Mouse (Mus musculus): ENCODE results near the gene Tbl2. TPM values are rescaled to one million over a fixed set of nuclear protein-coding genes. Genes with fewer than 3 reads are reported as not detected.

Tbl2 gene
- 10.1 and 10.2 TPM in 2 replicates for polyA plus RNA-seq (2012; rRNA removed)

DNA sequence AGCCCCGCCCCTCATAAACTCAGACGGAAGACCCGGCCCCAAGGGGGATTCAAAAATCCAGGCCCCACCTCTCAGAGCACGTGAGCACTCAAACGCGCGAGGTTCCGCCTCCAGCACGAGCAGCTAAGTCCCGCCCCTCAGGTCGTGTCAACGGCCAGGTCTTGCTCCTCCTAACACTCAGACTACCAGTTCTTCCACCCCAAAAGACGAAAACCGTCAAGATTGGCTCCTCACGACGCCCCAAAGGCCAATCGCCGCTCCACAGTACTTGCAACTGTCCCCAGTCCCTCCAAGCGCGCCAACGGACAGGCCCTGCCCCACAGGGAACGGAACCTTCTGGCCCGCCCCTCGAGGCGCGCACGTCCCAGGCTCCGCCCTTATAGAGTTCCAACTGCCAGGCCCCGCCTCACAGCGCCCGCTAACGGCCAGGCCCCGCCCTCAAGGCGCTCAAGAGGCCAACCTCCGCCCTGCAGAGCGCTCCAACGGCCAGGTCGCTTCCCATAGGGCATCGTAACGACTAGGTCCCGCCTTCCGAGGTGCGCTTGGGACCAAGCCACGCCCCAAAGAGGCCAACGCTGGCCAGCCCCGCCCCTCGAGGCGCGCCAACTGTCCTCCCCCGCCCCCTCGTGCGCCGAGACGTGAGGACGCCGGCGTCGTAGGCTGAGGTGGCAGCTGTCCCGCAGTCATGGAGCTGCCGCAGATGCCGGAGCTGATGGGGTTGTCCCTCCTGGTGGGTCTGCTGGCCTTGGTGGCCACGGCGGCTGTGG is at the start of gene Tbl2:
Tbl2 (plus strand) TSS at position 605 of the 767 bp plus-strand sequence.
- under 1% methylated on average over 63 of the region's 63 CpGs for WGBS
- no peaks in the 10 kb centered on the region; the same call in 1 of the 2 replicates for H3K4me1 ChIP-seq (ENCODE audit: control insufficient read depth, insufficient read depth, low read length)
- no peaks in the 10 kb centered on the region; the same call in 1 of the 2 replicates for H3K36me3 ChIP-seq (ENCODE audit: control insufficient read depth, insufficient read depth, low read length)
- no peaks in the 10 kb centered on the region for H3K27me3 ChIP-seq (replicated peaks; ENCODE audit: control insufficient read depth, insufficient read depth, low read length)
- H3K4me3 ChIP-seq (ENCODE audit: insufficient read depth, low read depth, low read length) = peak within 1 kb of the TSS; percentile 92
- peak; percentile 99 for DNase-seq
- TF ChIP-seq POLR2A (IDR thresholded peaks at IDR 0.05; ENCODE audit: low read depth, low read length) = no peak
- TF ChIP-seq CTCF (conservative IDR thresholded peaks at IDR 0.05; ENCODE audit: insufficient read depth, insufficient read length, low read depth, low read length) = no peak
- peak within 1 kb of the TSS; percentile 90 for H3K27ac ChIP-seq (ENCODE audit: insufficient read depth, low read depth, low read length)

- H3K27me3 ChIP-seq (replicated peaks; ENCODE audit: control insufficient read depth, insufficient read depth, low read length) = no peaks in the 10 kb centered on the region
- 40% methylated on average over 1 of the region's 1 CpGs for WGBS
- no peak overlapping the region for H3K27ac ChIP-seq (ENCODE audit: insufficient read depth, low read depth, low read length)
- DNase-seq = no peak
- TF ChIP-seq CTCF (conservative IDR thresholded peaks at IDR 0.05; ENCODE audit: insufficient read depth, insufficient read length, low read depth, low read length) = no peak
- no peak for TF ChIP-seq POLR2A (IDR thresholded peaks at IDR 0.05; ENCODE audit: low read depth, low read length)
- H3K4me3 ChIP-seq (ENCODE audit: insufficient read depth, low read depth, low read length) = no peak overlapping the region
- no peaks in the 10 kb centered on the region for H3K36me3 ChIP-seq (ENCODE audit: control insufficient read depth, insufficient read depth, low read length)
- H3K4me1 ChIP-seq (ENCODE audit: control insufficient read depth, insufficient read depth, low read length) = no peaks in the 10 kb centered on the region
Measured at GRCm38 (mm10) chr5:135100981-135101380, 48.5 kb upstream of the Tbl2 start.

DNA sequence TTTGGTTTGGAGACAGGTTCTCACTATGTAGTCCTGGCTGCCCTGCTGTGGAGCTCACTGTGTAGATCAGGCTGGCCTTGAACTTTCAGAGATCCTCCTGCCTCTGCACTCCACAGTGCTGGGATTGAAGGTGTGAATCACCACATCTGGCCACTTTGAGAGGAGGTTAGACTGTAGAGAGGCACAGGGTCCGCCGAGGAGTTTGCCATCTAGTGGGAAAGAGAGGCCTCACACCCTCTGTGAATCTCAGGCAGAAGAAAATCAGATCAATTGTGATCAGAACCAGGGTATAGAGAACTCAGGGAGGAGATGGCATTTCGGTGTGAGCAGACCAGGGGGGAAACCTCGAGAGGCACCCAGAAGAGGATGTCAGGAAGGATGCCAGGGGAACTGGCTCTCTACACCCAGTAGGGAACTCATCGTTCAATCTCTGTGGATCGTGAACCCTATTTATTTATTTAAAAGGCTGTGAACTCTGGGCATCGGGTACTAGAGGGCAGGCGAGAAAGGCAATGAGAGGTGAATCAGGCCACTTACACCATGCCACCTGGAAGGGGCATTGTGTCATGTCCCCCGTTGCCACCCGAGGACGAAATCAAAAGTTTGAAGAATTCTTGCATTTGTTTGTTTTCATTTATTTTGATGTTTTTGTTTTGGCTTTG is 45.3 kb upstream of the Tbl2 start:
- H3K4me3 ChIP-seq (ENCODE audit: insufficient read depth, low read depth, low read length) = no peak overlapping the region
- 63% methylated on average over 11 of the region's 11 CpGs for WGBS
- peak; percentile 65 for TF ChIP-seq CTCF (conservative IDR thresholded peaks at IDR 0.05; ENCODE audit: insufficient read depth, insufficient read length, low read depth, low read length)
- no peak for TF ChIP-seq POLR2A (IDR thresholded peaks at IDR 0.05; ENCODE audit: low read depth, low read length)
- no peaks in the 10 kb centered on the region for H3K27me3 ChIP-seq (replicated peaks; ENCODE audit: control insufficient read depth, insufficient read depth, low read length)
- H3K4me1 ChIP-seq (ENCODE audit: control insufficient read depth, insufficient read depth, low read length) = peaks cover under 1% of the 10 kb centered on the region; the same call in 1 of the 2 replicates
- H3K36me3 ChIP-seq (ENCODE audit: control insufficient read depth, insufficient read depth, low read length) = no peaks in the 10 kb centered on the region
- H3K27ac ChIP-seq (ENCODE audit: insufficient read depth, low read depth, low read length) = no peak overlapping the region
- peak; percentile 50 for DNase-seq

- TF ChIP-seq CTCF (conservative IDR thresholded peaks at IDR 0.05; ENCODE audit: insufficient read depth, insufficient read length, low read depth, low read length) = no peak
- peak; percentile 94 for TF ChIP-seq POLR2A (IDR thresholded peaks at IDR 0.05; ENCODE audit: low read depth, low read length)
- Histone ChIP-seq H3K4me1 (ENCODE audit: control insufficient read depth, insufficient read depth, low read length) (peaks cover 9% of the 10 kb centered on the region), H3K27ac (ENCODE audit: insufficient read depth, low read depth, low read length) (peak overlapping the region; percentile 70), H3K4me3 (ENCODE audit: insufficient read depth, low read depth, low read length) (peak overlapping the region; percentile 74), H3K27me3 (replicated peaks; ENCODE audit: control insufficient read depth, insufficient read depth, low read length) (no peaks in the 10 kb centered on the region), H3K36me3 (ENCODE audit: control insufficient read depth, insufficient read depth, low read length) (no peaks in the 10 kb centered on the region)
- DNase-seq = peak; percentile 97
- WGBS = under 1% methylated on average over 48 of the region's 48 CpGs
Measured at GRCm38 (mm10) chr5:135106758-135107256, 42.6 kb upstream of the Tbl2 start.

- Histone ChIP-seq H3K4me1 (ENCODE audit: control insufficient read depth, insufficient read depth, low read length) (peaks cover 9% of the 10 kb centered on the region), H3K27me3 (replicated peaks; ENCODE audit: control insufficient read depth, insufficient read depth, low read length) (no peaks in the 10 kb centered on the region), H3K36me3 (ENCODE audit: control insufficient read depth, insufficient read depth, low read length) (no peaks in the 10 kb centered on the region), H3K4me3 (ENCODE audit: insufficient read depth, low read depth, low read length) (peak overlapping the region; percentile 74), H3K27ac (ENCODE audit: insufficient read depth, low read depth, low read length) (peak overlapping the region; percentile 79)
- DNase-seq = peak; percentile 96
- WGBS = 5% methylated on average over 40 of the region's 40 CpGs
- TF ChIP-seq CTCF (conservative IDR thresholded peaks at IDR 0.05; ENCODE audit: insufficient read depth, insufficient read length, low read depth, low read length) (peak; percentile 76), POLR2A (IDR thresholded peaks at IDR 0.05; ENCODE audit: low read depth, low read length) (peak; percentile 16)
Measured at GRCm38 (mm10) chr5:135107521-135108501, 41.6 kb upstream of the Tbl2 start.

- TF ChIP-seq CTCF (conservative IDR thresholded peaks at IDR 0.05; ENCODE audit: insufficient read depth, insufficient read length, low read depth, low read length) (no peak), POLR2A (IDR thresholded peaks at IDR 0.05; ENCODE audit: low read depth, low read length) (no peak)
- DNase-seq = peak; percentile 85
- Histone ChIP-seq H3K36me3 (ENCODE audit: control insufficient read depth, insufficient read depth, low read length) (no peaks in the 10 kb centered on the region), H3K4me3 (ENCODE audit: insufficient read depth, low read depth, low read length) (no peak overlapping the region), H3K27me3 (replicated peaks; ENCODE audit: control insufficient read depth, insufficient read depth, low read length) (no peaks in the 10 kb centered on the region), H3K27ac (ENCODE audit: insufficient read depth, low read depth, low read length) (peak overlapping the region; percentile 79), H3K4me1 (ENCODE audit: control insufficient read depth, insufficient read depth, low read length) (peaks cover 9% of the 10 kb centered on the region)
- WGBS = 39% methylated on average over 6 of the region's 6 CpGs
Measured at GRCm38 (mm10) chr5:135109017-135109416, 40.4 kb upstream of the Tbl2 start.
